Mouse (Mus musculus) mouse embryonic stem cell (cell line): ENCODE measurements around the gene Eid1.

ENCODE experiments used
- in situ Hi-C, 2 experiments: fragments of 300-500 bp; cut with MboI; formaldehyde crosslinking; loops; 1 replicate in 1 of 2; 3 replicates in 1 of 2; pipeline ENCODE4 v1.14.3; 2019 to 2020; ENCODE audit warnings: low sequenced_read_pairs in 2 of 2, low pct_unique_long_range_greater_than_20kb in 1 of 2, mixed read lengths in 1 of 2; ENCODE audit not compliant: unreplicated experiment in 1 of 2

Gene Eid1

GRCm38 (mm10) chr2:125662517-125662916 is 10.4 kb upstream of the Eid1 start:
- in situ Hi-C loops = loop anchor here in 1 of 2 experiments (5.0 to 25.0 kb wide), 2 partner anchors 65 to 375 kb away; partner anchors contain the start of gene Fgf7

GRCm38 (mm10) chr2:125665213-125665612 is 7.7 kb upstream of the Eid1 start:
- in situ Hi-C loops = loop anchor here in 1 of 2 experiments (25.0 kb wide), 1 partner anchor 372 kb away; the partner anchor contains the start of gene Fgf7

- in situ Hi-C loops = loop anchor here in 1 of 2 experiments (25.0 kb wide), 1 partner anchor 371 kb away; the partner anchor contains the start of gene Fgf7
These were observed 7.0 kb upstream of the Eid1 start for GRCm38 (mm10) chr2:125665909-125666308.

GRCm38 (mm10) chr2:125666668-125667067 is 6.2 kb upstream of the Eid1 start:
- in situ Hi-C loops = loop anchor here in 1 of 2 experiments (25.0 kb wide), 1 partner anchor 371 kb away; the partner anchor contains the start of gene Fgf7

GRCm38 (mm10) chr2:125667184-125667583 is 5.7 kb upstream of the Eid1 start:
- in situ Hi-C loops = loop anchor here in 1 of 2 experiments (25.0 kb wide), 1 partner anchor 370 kb away; the partner anchor contains the start of gene Fgf7

- in situ Hi-C loops = loop anchor here in 1 of 2 experiments (25.0 kb wide), 1 partner anchor 370 kb away; the partner anchor contains the start of gene Fgf7
These were observed 5.2 kb upstream of the Eid1 start for GRCm38 (mm10) chr2:125667721-125668120.

- in situ Hi-C loops = loop anchor here in 1 of 2 experiments (25.0 kb wide), 1 partner anchor 366 kb away; the partner anchor contains the start of gene Fgf7
These were observed 2.0 kb upstream of the Eid1 start for GRCm38 (mm10) chr2:125670846-125671245.

- in situ Hi-C loops = loop anchor here in 1 of 2 experiments (25.0 kb wide), 1 partner anchor 365 kb away; the partner anchor contains the start of gene Fgf7
These were observed 333 bp upstream of the Eid1 start for GRCm38 (mm10) chr2:125672568-125672956.

GRCm38 (mm10) chr2:125681811-125682210 is 8.9 kb downstream of the Eid1 start:
- in situ Hi-C loops = no loop called here

GRCm38 (mm10) chr2:125683895-125684294 is 11.0 kb downstream of the Eid1 start:
- in situ Hi-C loops = no loop called here

GRCm38 (mm10) chr2:125684559-125685440 is 11.9 kb downstream of the Eid1 start:
- in situ Hi-C loops = no loop called here

- in situ Hi-C loops = no loop called here
These were observed 12.7 kb downstream of the Eid1 start for GRCm38 (mm10) chr2:125685441-125686150.

GRCm38 (mm10) chr2:125692010-125692409 is 19.1 kb downstream of the Eid1 start:
- in situ Hi-C loops = no loop called here

GRCm38 (mm10) chr2:125694798-125695197 is 21.9 kb downstream of the Eid1 start:
- in situ Hi-C loops = no loop called here

- in situ Hi-C loops = no loop called here
These were observed 23.3 kb downstream of the Eid1 start for GRCm38 (mm10) chr2:125696219-125696618.

- in situ Hi-C loops = no loop called here
These were observed 28.7 kb downstream of the Eid1 start for GRCm38 (mm10) chr2:125701606-125702005.

- in situ Hi-C loops = no loop called here
These were observed 30.0 kb downstream of the Eid1 start for GRCm38 (mm10) chr2:125702851-125703250.

- in situ Hi-C loops = no loop called here
These were observed 32.2 kb downstream of the Eid1 start for GRCm38 (mm10) chr2:125704907-125705631.
